Mouse (Mus musculus): ENCODE measurements around the gene Hlcs. TPM values are rescaled to one million over a fixed set of nuclear protein-coding genes. Genes with fewer than 3 reads are reported as not detected.

Gene Hlcs
- polyA plus RNA-seq, 1 experiment from 2014 or later = 8.0 TPM

DNA sequence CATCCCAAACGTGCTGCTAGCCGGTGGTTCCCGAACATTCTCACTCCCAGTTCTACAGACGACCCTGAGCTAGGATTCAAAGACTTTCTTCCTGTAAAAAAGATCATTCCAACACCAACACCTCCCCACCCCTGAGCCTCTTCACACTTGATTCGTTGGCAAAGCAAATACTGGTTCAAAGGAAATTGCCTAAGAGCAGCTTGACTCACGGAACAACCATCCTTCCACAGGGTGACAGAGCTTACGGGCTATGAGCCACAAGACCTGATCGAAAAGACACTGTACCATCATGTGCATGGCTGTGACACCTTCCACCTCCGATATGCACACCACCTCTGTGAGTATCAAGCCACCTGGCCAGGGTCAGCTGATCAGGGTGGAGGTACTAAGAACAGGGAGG, 198.7 kb downstream of the Hlcs start:
- no peak for ATAC-seq (ENCODE audit: low FRiP score)
- H3K9ac ChIP-seq = no peak overlapping the region
- no peak overlapping the region for H3K4me3 ChIP-seq
- 84% methylated on average over 9 of the region's 9 CpGs for WGBS
- H3K36me3 ChIP-seq = no peaks in the 10 kb centered on the region
- no peak overlapping the region for H3K27ac ChIP-seq
- H3K27me3 ChIP-seq = peaks cover 43% of the 10 kb centered on the region
- H3K9me3 ChIP-seq = no peaks in the 10 kb centered on the region
- H3K4me1 ChIP-seq (replicated peaks) = no peaks in the 10 kb centered on the region
- H3K4me2 ChIP-seq = no peak overlapping the region

DNA sequence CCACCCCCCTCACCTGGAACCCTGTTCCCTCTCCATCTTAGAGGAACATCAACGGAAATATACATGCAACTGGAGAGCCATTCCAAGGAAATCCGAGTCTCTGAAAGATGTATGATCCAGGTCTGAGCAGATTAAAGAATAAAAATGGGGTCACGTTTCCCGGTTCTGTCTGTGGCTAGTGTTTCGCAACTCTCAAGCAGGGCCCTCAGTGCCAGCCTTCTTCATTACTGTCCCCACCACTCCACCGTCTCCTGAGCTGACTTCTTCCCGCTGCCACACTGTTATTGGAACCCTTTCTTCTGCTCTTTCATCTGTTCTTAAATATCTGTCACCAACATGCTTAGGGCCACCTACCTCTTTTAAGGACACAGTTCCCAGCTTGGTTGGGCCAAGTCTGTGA, 200.2 kb downstream of the Hlcs start:
- Histone ChIP-seq H3K4me1 (replicated peaks) (no peaks in the 10 kb centered on the region), H3K27ac (no peak overlapping the region)
- no peak for ATAC-seq (ENCODE audit: low FRiP score)

DNA sequence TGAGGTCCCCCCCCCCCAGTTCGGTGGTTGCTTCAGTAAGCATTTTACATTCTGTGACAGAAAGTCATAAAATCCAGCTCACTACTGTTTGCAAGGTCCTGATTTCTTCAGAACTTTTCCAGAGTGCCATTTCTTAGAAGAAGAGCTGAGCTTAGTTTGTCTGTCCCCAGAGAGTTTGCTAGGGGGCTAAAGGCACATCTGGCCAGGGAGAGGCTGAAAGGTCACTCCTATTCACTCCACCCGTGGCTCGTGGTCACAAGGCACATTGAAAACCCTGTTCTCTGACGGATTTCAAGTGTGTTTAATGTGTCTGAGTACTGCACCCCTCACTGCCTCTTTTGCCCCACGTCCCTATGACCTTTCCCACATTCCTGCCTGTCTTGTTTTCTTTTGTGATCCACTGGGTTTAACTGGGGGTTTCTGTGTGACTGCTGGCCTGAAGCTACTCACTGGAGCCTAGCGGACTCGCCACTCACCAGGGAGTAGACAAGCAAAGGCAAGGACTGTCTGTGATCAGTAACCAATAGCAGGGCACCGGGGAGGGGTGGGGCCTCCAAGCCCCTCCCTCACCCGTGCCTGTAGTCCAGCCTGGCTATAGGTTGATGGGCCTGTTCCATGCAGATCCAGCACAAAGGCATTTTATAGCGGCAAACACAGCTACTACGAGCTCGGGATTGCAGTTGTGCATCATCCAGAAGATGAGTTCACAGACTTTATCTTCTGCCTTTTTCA, 215.5 kb downstream of the Hlcs start:
- H3K4me1 ChIP-seq (replicated peaks) = 0 out of 2 replicates have a peak, but pooled peaks cover 3% of the 10 kb centered on the region
- no peaks in the 10 kb centered on the region for H3K9me3 ChIP-seq
- 2% methylated on average over 12 of the region's 12 CpGs for WGBS
- no peak overlapping the region for H3K4me3 ChIP-seq
- no peak for ATAC-seq (ENCODE audit: low FRiP score)
- H3K27me3 ChIP-seq = peaks cover 89% of the 10 kb centered on the region
- H3K4me2 ChIP-seq = no peak overlapping the region
- no peak overlapping the region for H3K27ac ChIP-seq
- no peak overlapping the region for H3K9ac ChIP-seq
- no peaks in the 10 kb centered on the region for H3K36me3 ChIP-seq

More for the DNA sequence above, 200.2 kb downstream of the Hlcs start:
- Histone ChIP-seq H3K4me3 (no peak overlapping the region), H3K9me3 (no peaks in the 10 kb centered on the region), H3K4me2 (no peak overlapping the region), H3K9ac (no peak overlapping the region), H3K36me3 (no peaks in the 10 kb centered on the region), H3K27me3 (peaks cover 47% of the 10 kb centered on the region)
- 85% methylated on average over 7 of the region's 7 CpGs for WGBS

DNA sequence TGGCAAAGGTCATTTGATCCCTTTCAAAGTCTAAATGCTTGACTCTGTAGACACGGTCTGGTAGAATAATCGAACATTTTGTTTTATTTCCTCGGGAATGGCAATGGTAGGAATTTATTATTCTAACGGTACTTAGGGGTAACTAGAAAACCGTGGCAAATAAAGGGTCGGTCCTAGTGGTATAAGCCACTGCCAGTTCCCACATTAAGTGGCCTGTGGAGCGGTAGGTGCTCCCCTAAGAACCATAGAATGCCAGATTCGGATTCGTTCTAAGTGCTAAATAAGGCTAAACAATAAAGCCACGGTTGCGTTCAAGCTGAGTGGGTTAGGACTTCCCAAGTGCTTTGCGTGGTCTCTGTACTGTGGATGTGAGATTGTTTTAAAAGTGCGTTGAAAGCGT, 216.9 kb downstream of the Hlcs start:
- Histone ChIP-seq H3K27me3 (peaks cover 92% of the 10 kb centered on the region), H3K9me3 (no peaks in the 10 kb centered on the region), H3K27ac (no peak overlapping the region), H3K9ac (no peak overlapping the region), H3K36me3 (no peaks in the 10 kb centered on the region), H3K4me2 (no peak overlapping the region), H3K4me3 (no peak overlapping the region), H3K4me1 (replicated peaks) (0 out of 2 replicates have a peak, but pooled peaks cover 3% of the 10 kb centered on the region)
- WGBS = 3% methylated on average over 14 of the region's 14 CpGs
- no peak for ATAC-seq (ENCODE audit: low FRiP score)

DNA sequence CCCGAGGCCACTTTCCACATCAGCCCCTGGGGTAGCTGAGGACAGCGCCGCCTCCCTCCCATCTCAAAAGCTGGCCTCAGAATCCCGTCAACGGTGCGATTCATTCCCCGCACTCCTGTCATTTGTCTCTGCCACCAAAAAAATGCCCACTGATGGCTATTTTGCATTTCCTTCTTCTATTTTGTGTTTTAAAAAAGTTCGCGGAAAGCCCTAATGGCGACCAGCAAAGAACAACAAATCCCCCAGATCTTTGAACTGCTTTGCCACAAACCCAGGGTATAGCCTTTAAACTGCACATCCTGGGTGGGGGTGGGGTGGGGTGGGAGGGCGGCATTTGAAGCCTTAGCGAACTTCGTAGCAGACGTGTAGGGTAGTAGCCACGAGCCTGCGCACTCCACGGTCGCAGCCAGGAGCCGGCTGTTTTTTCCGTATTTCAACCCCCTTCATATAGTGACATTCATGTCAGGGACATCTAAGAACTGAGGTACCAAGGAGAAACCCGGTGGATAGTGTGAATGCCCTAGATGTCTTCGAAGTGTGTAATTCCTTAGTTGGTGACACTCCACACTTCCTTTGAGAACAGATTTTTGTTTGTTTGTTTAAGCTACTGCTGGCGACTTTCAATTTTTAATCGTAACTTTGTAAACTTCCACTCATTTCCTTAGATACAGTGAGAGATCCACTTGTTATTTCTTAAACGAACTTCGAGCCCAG, 218.1 kb downstream of the Hlcs start:
- H3K9ac ChIP-seq = no peak overlapping the region
- WGBS = under 1% methylated on average over 26 of the region's 26 CpGs

DNA sequence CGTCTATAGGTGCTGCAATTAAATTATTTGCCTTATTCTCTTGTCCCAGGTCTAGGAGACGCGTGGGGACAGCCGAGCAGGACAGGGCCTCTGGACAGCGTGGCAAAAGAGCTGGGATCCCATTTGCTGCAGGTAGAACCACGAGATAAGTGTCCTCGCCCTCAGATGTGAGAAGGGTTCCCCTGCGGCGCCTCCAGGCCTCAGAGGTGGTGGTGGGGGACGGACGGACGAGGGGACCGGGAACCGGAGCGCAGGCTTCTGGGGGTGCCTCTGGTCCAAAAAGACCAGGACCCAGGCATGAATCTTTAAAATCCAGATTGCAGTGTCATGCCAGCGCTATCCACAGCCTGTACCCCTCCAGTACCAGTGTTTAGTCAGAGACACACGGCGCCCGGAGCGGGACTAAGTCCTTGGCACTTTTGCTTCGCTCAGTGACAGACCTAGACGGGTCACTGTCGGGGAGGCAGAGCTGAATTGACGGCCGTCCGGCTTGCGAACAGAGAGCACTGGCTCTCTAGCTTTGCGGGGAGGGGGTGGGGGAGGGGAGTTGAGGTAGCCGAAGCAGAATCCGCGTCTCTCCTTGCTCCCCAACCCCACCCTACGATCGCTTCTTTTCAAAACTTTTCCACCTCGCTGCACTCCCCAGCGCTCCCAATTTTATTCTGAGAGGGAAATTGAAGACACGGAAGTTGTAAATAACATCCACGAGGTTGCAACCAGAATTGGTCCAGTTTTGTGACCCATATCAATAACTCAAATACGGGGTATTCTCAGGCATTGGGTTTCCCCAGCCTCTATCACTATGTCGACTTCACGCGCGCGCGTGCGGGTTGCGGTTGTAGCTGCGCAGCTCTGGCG, 218.9 kb downstream of the Hlcs start:
- Histone ChIP-seq H3K27ac (no peak overlapping the region), H3K27me3 (peaks cover 94% of the 10 kb centered on the region), H3K4me2 (no peak overlapping the region), H3K9me3 (no peaks in the 10 kb centered on the region), H3K4me3 (no peak overlapping the region), H3K9ac (no peak overlapping the region), H3K36me3 (no peaks in the 10 kb centered on the region), H3K4me1 (replicated peaks) (0 out of 2 replicates have a peak, but pooled peaks cover 3% of the 10 kb centered on the region)
- WGBS = under 1% methylated on average over 48 of the region's 48 CpGs
- ATAC-seq (ENCODE audit: low FRiP score) = no peak

More for the DNA sequence above, 218.1 kb downstream of the Hlcs start:
- ATAC-seq (ENCODE audit: low FRiP score) = no peak
- Histone ChIP-seq H3K4me2 (no peak overlapping the region), H3K9me3 (no peaks in the 10 kb centered on the region), H3K27me3 (peaks cover 94% of the 10 kb centered on the region), H3K4me3 (no peak overlapping the region), H3K27ac (no peak overlapping the region), H3K4me1 (replicated peaks) (0 out of 2 replicates have a peak, but pooled peaks cover 3% of the 10 kb centered on the region), H3K36me3 (no peaks in the 10 kb centered on the region)

DNA sequence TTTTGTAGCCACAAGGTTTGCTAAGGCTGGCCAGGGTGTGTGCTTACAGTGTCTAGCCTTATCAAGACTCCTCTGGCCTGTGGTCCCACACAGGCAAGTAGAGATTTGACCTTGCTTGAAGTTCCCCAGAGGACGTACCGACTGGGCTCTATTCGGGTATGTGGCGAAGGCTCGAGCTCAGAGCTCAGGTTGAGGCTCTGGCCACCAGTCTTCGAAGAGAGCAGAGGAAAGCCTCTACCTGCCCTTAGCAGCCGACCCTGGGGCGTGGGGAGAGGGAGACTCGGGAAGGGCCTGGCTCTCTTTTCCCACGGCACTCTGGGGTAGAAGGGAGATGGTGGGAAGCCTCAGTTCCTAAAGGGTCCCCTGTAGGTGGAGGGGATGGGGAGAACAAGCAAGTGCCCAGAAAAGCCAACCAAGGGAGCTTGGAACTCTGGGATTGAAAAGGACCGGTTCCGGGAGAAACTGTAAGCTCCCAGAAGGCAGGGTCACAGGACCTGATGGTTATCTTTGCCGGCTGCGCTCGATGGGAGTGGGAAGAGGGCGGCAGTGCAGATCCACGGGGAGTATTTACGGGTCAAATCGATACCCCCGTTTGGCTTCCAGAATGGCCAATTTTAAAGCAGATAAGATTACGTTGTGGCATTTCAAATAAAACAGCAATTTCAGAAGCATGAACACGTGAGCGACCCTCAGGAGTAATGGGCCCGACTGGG, 220.1 kb downstream of the Hlcs start:
- no peak for ATAC-seq (ENCODE audit: low FRiP score)
- no peak overlapping the region for H3K4me2 ChIP-seq
- H3K27me3 ChIP-seq = peaks cover 94% of the 10 kb centered on the region
- no peaks in the 10 kb centered on the region for H3K36me3 ChIP-seq
- H3K27ac ChIP-seq = no peak overlapping the region
- no peak overlapping the region for H3K9ac ChIP-seq
- H3K4me1 ChIP-seq (replicated peaks) = 0 out of 2 replicates have a peak, but pooled peaks cover 3% of the 10 kb centered on the region
- H3K4me3 ChIP-seq = no peak overlapping the region
- no peaks in the 10 kb centered on the region for H3K9me3 ChIP-seq
- WGBS = 1% methylated on average over 24 of the region's 24 CpGs

DNA sequence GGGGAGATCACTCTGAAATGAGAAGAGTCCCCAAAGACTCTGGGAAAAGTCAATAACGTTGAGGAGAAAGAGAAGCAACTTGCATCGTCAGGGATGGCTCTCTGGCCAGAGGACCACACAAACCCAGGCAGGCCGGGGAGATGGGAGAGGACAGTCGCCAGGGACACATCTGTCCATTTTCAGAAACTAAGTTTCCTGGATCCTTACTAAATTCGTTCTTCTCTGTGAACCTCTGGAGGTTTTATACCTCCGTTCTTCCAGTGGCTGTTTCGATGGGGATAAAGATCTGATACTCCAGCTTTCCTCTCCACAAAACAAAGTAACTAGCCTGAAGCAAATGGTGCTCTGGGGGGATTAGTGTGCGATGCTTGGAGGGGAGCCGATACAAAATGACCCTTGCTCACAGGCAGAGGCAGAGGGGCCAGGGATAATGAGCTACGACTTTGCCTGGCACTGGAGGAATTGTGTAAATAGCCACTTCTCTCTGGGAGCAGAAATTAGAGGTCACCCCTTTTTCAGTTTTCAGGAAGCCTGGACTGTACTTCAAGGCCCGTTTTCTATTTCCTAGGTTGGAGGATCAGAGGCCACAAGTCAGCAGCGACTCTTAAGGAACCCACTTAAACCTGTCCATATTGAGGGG, 220.7 kb downstream of the Hlcs start:
- Histone ChIP-seq H3K27me3 (peaks cover 94% of the 10 kb centered on the region), H3K4me1 (replicated peaks) (0 out of 2 replicates have a peak, but pooled peaks cover 3% of the 10 kb centered on the region), H3K4me3 (no peak overlapping the region), H3K36me3 (no peaks in the 10 kb centered on the region), H3K4me2 (no peak overlapping the region), H3K9ac (no peak overlapping the region), H3K9me3 (no peaks in the 10 kb centered on the region), H3K27ac (no peak overlapping the region)
- 2% methylated on average over 12 of the region's 12 CpGs for whole genome bisulfite sequencing
- no peak for ATAC-seq (ENCODE audit: low FRiP score)

DNA sequence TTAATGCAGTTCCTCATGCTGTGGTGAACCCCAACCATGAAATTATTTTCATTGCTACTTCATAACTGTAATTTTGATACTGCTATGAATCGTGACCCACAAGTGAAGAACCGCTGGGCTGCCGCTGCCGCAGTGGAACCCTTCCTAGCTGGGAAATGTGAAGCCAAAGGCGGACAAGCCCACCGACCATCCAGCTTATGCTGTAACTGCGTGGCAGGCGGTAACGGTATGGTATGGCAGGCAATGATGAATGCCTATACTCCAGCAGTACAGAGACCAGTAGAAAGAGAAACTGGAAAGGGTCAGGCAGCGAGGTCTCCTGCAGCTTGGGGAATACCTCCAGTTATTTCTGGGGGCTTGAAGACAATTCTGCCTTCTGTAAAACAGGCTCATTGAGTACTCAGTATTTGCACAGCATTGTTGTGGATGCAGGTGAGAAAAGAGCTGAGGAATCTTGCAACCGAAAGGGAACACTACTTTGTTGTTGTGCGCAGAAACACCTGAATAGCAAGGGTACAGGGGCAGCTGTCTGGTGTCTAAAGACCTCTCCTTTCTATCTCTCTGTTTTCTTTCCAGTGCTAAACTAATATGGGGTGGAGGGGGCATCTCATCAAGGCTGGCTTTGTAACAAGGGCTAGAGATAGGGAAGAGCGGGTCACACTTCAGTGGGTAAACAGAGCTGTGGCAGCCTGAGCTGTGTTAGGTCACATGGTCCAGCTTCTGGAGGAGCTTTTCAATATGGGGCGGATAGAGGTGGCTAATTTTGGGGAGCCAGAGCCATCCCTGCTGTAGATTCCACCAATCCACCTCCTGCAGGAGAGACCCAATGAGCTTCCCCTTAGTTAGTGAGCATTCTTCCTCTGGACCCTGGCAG, 224.3 kb downstream of the Hlcs start:
- Histone ChIP-seq H3K4me3 (no peak overlapping the region), H3K27me3 (peaks cover 98% of the 10 kb centered on the region), H3K4me2 (no peak overlapping the region), H3K27ac (no peak overlapping the region), H3K4me1 (replicated peaks) (peaks cover 20% of the 10 kb centered on the region), H3K9ac (no peak overlapping the region), H3K36me3 (no peaks in the 10 kb centered on the region), H3K9me3 (no peaks in the 10 kb centered on the region)
- 4% methylated on average over 14 of the region's 14 CpGs for WGBS
- ATAC-seq (ENCODE audit: low FRiP score) = no peak

DNA sequence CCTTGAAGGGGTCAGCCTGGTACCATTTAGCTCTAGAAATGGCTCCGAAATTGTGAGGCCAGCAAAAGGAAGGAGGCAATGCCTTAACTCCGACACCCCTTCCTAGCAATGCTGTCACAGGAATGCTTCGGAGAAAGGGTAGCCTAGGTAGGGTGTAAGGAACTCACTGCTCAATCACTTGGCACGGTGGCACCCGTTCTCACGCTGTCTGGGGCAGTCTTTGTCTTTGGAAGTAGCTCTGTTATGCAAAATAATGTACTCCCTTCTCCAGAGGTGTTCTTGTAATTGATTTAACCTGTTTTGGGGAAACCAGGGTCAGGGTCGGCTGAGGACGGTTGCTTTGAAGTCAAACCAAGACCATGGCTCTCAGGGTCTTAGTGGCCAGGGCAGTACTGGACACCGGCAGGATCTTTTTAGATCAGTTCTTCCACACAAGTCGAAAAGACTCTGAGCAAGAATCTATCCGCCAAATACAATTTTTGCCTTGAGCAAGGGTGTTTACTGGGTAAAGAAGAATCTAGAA, 225.1 kb downstream of the Hlcs start:
- Histone ChIP-seq H3K27me3 (peaks cover 98% of the 10 kb centered on the region), H3K4me2 (no peak overlapping the region)
- WGBS = 2% methylated on average over 11 of the region's 11 CpGs

More for the DNA sequence above, 225.1 kb downstream of the Hlcs start:
- Histone ChIP-seq H3K4me1 (replicated peaks) (peaks cover 20% of the 10 kb centered on the region), H3K36me3 (no peaks in the 10 kb centered on the region), H3K9me3 (no peaks in the 10 kb centered on the region), H3K4me3 (no peak overlapping the region), H3K27ac (no peak overlapping the region), H3K9ac (no peak overlapping the region)
- ATAC-seq (ENCODE audit: low FRiP score) = no peak
